Comparison of ENCODE assay signal across 18 mouse cellular contexts in the genomic region with DNA sequence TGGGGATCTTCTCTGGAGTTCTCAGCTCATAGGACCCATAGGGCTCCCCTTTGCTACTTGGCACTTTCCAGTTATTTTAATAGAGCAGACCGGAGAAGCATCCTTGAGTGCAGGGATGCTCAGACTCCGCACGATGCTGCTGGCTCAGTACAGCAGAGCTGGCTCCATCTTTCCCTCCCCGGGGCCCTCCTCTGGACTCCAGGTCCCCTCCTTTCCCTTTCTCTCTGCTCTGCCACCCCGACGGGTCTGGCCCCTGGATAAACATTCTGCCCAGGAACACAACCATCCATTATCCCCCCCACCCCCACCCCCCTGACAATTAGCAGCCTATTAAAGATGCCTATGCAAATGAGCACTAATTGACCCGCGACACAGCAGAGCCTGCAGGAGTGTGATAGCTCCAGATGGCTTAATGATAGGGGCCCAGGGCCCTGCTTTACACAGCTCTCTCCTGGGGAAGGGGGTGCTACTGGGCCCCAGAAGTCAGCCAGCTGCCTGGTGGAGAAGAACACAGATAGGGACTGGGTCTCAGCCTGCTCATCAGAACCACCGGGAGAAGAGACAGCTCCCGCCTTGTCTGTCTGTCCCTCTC. TPM values are rescaled to one million over a fixed set of nuclear protein-coding genes. Genes with fewer than 3 reads are reported as not detected.
DNase-seq lines count a peak whose midpoint lies in the region; ATAC-seq and TF ChIP-seq lines count a peak whose summit lies in the region.
"Had no signal": no experiment of that assay in that cellular context is flagged by ENCODE, and none has a peak within 500 bp of the region (broad histone marks: within the 10 kb centered on the region; RNA-seq: fewer than 3 reads in every experiment).

No protein-coding gene starts in this region.

- ATAC-seq in embryonic facial prominence, embryonic 15.5 days (ENCODE audit: insufficient number of reproducible peaks, low FRiP score, low TSS enrichment, low read depth): peak; percentile 22; the same call in 1 of the 2 replicates
- ATAC-seq in hindbrain, embryonic 13.5 days (ENCODE audit: low FRiP score): peak; percentile 83
- peak; percentile 62; the same call in 1 of the 2 replicates for ATAC-seq in midbrain, embryonic 12.5 days (ENCODE audit: low FRiP score, low read depth)
- ATAC-seq in lung, postnatal 0 days: no peak
- ATAC-seq: CD4-positive, CD25-positive, alpha-beta regulatory T cell, adult 4 months; Patski had no signal

- peak; percentile 25 for DNase-seq in Muller cell, postnatal 12 days (ENCODE audit: inconsistent ontology term)
- no peak for DNase-seq in lung, postnatal 0 days (ENCODE audit: low spot score)
- DNase-seq in B cell, adult 2 months: no peak
- no peak for DNase-seq in left cerebral cortex, postnatal 25 days (ENCODE audit: low spot score in 2 of 2)
- no peak for DNase-seq in adrenal gland, postnatal 14 days
- DNase-seq: adrenal gland, adult 2 months; cerebellum, adult 8-10 months; heart, adult 2 months; lung, postnatal 36 days; thymus, postnatal 4 days had no signal

- no peak overlapping the region for H3K4me2 ChIP-seq in embryonic facial prominence, embryonic 15.5 days (replicated peaks)
- H3K4me2 ChIP-seq in hindbrain, embryonic 13.5 days: no peak overlapping the region
- H3K4me2 ChIP-seq in midbrain, embryonic 12.5 days (replicated peaks): no peak overlapping the region
- H3K4me2 ChIP-seq in lung, postnatal 0 days (replicated peaks; ENCODE audit: low read depth, low read length): no peak overlapping the region
- H3K4me2 ChIP-seq: kidney, embryonic 15.5 days; limb, embryonic 13.5 days had no signal

- intact Hi-C loops in left cerebral cortex, postnatal 25 days (cut with DNase I): loop anchor here (10.0 kb wide), 1 partner anchor 168 kb away; no protein-coding TSS in a partner anchor

- no peak overlapping the region for H3K4me3 ChIP-seq in embryonic facial prominence, embryonic 15.5 days (replicated peaks)
- no peak overlapping the region for H3K4me3 ChIP-seq in hindbrain, embryonic 13.5 days
- H3K4me3 ChIP-seq in midbrain, embryonic 12.5 days: no peak overlapping the region
- no peak overlapping the region for H3K4me3 ChIP-seq in lung, postnatal 0 days (ENCODE audit: low read depth, low read length)
- H3K4me3 ChIP-seq: heart, adult 2 months; kidney, embryonic 15.5 days; limb, embryonic 13.5 days had no signal

- H3K9ac ChIP-seq in embryonic facial prominence, embryonic 15.5 days: no peak overlapping the region
- H3K9ac ChIP-seq in hindbrain, embryonic 13.5 days: no peak overlapping the region
- no peak overlapping the region for H3K9ac ChIP-seq in midbrain, embryonic 12.5 days (replicated peaks)
- H3K9ac ChIP-seq in lung, postnatal 0 days (replicated peaks; ENCODE audit: low read depth): no peak overlapping the region
- H3K9ac ChIP-seq: kidney, embryonic 15.5 days; limb, embryonic 13.5 days had no signal

- peaks cover 7% of the 10 kb centered on the region; the same call in 1 of the 2 replicates for H3K4me1 ChIP-seq in embryonic facial prominence, embryonic 15.5 days
- peaks cover 43% of the 10 kb centered on the region for H3K4me1 ChIP-seq in hindbrain, embryonic 13.5 days (replicated peaks)
- peaks cover 29% of the 10 kb centered on the region for H3K4me1 ChIP-seq in midbrain, embryonic 12.5 days
- H3K4me1 ChIP-seq in lung, postnatal 0 days (ENCODE audit: insufficient read depth, low read depth, low read length): no peaks in the 10 kb centered on the region

- no peak for TF ChIP-seq EP300 in lung, postnatal 0 days (IDR thresholded peaks at IDR 0.05)

- no peak overlapping the region for H3K27ac ChIP-seq in embryonic facial prominence, embryonic 15.5 days (replicated peaks)
- H3K27ac ChIP-seq in hindbrain, embryonic 13.5 days: peak overlapping the region; percentile 68
- no peak overlapping the region for H3K27ac ChIP-seq in midbrain, embryonic 12.5 days (replicated peaks)
- no peak overlapping the region for H3K27ac ChIP-seq in lung, postnatal 0 days (ENCODE audit: low read length)
- H3K27ac ChIP-seq: heart, adult 2 months; kidney, embryonic 15.5 days; limb, embryonic 13.5 days had no signal

- H3K27me3 ChIP-seq in embryonic facial prominence, embryonic 15.5 days: no peaks in the 10 kb centered on the region; the same call in 1 of the 2 replicates
- no peaks in the 10 kb centered on the region for H3K27me3 ChIP-seq in hindbrain, embryonic 13.5 days
- H3K27me3 ChIP-seq in midbrain, embryonic 12.5 days: 0 out of 2 replicates have a peak, but pooled peaks cover 5% of the 10 kb centered on the region
- H3K27me3 ChIP-seq in lung, postnatal 0 days (replicated peaks; ENCODE audit: insufficient read depth, low read length): no peaks in the 10 kb centered on the region
- H3K27me3 ChIP-seq: kidney, embryonic 15.5 days; Patski had no signal

- WGBS in embryonic facial prominence, embryonic 15.5 days: 33% methylated on average over 10 of the region's 10 CpGs
- 22% methylated on average over 10 of the region's 10 CpGs for WGBS in hindbrain, embryonic 13.5 days
- WGBS in midbrain, embryonic 12.5 days: 40% methylated on average over 10 of the region's 10 CpGs
- WGBS in lung, postnatal 0 days: 31% methylated on average over 10 of the region's 10 CpGs

- TF ChIP-seq CTCF in lung, postnatal 0 days (IDR thresholded peaks at IDR 0.05): no peak

- no peaks in the 10 kb centered on the region for H3K9me3 ChIP-seq in embryonic facial prominence, embryonic 15.5 days (replicated peaks)
- H3K9me3 ChIP-seq in hindbrain, embryonic 13.5 days: no peaks in the 10 kb centered on the region
- H3K9me3 ChIP-seq in midbrain, embryonic 12.5 days: no peaks in the 10 kb centered on the region
- H3K9me3 ChIP-seq in lung, postnatal 0 days (ENCODE audit: low read length): no peaks in the 10 kb centered on the region
- H3K9me3 ChIP-seq: kidney, embryonic 15.5 days; limb, embryonic 13.5 days had no signal

- H3K36me3 ChIP-seq in embryonic facial prominence, embryonic 15.5 days: no peaks in the 10 kb centered on the region
- no peaks in the 10 kb centered on the region for H3K36me3 ChIP-seq in hindbrain, embryonic 13.5 days
- H3K36me3 ChIP-seq in midbrain, embryonic 12.5 days: no peaks in the 10 kb centered on the region
- no peaks in the 10 kb centered on the region for H3K36me3 ChIP-seq in lung, postnatal 0 days (ENCODE audit: insufficient read depth, low read length)
- H3K36me3 ChIP-seq: kidney, embryonic 15.5 days; limb, embryonic 13.5 days had no signal

RNA-seq across cellular contexts. Expression of gene Wscd2, which starts 52.8 kb away (rescaled TPM):
- 13.2 and 14.7 TPM in 2 replicates for polyA plus RNA-seq in embryonic facial prominence, embryonic 15.5 days (2015; fragmentation: Nextera tagmentation; extraction: Ambion mirVana)
- 9.8 and 10.4 TPM in 2 replicates for polyA plus RNA-seq in hindbrain, embryonic 13.5 days (2015; fragmentation: Nextera tagmentation; extraction: Ambion mirVana)
- polyA plus RNA-seq in midbrain, embryonic 12.5 days (2016; fragmentation: Nextera tagmentation; extraction: Ambion mirVana): 14.2 and 16.0 TPM in 2 replicates
- 2.5 and 2.7 TPM in 2 replicates for polyA plus RNA-seq in lung, postnatal 0 days (2015; fragmentation: Nextera tagmentation; extraction: Ambion mirVana)
- total RNA-seq in left cerebral cortex, postnatal 25 days (2021): 10 to 100 TPM; 56.0 to 67.5 TPM
- 5.1 and 6.5 TPM in 2 replicates for total RNA-seq in adrenal gland, postnatal 14 days (2021)
- total RNA-seq: hematopoietic stem cell, adult 5-6 weeks had no signal
